Mouse (Mus musculus): ENCODE measurements around the gene Cyth3.
A peak's percentile ranks its signal among the peaks of the same experiment; 100 is the strongest.

Gene Cyth3

GRCm38 (mm10) chr5:143616116-143616515, 6.1 kb upstream of the Cyth3 start:
- no peak for DNase-seq (ENCODE audit: low spot score in 2 of 2)

- DNase-seq (ENCODE audit: low spot score in 2 of 2), result no peak
These were observed 5.5 kb upstream of the Cyth3 start for GRCm38 (mm10) chr5:143616657-143617329.

- no peak for DNase-seq (ENCODE audit: low spot score in 2 of 2)
These were observed 4.6 kb upstream of the Cyth3 start for GRCm38 (mm10) chr5:143617487-143618209.

- no peak for DNase-seq (ENCODE audit: low spot score in 2 of 2)
These were observed 3.7 kb upstream of the Cyth3 start for GRCm38 (mm10) chr5:143618585-143618984.

- DNase-seq (ENCODE audit: low spot score in 2 of 2), result no peak
These were observed 2.1 kb upstream of the Cyth3 start for GRCm38 (mm10) chr5:143620196-143620595.

GRCm38 (mm10) chr5:143620941-143621340, 1.3 kb upstream of the Cyth3 start:
- DNase-seq (ENCODE audit: low spot score in 2 of 2), result peak in 1 of 2 experiments; percentile 48

- DNase-seq (ENCODE audit: low spot score in 2 of 2), result peak in 1 of 2 experiments; percentile 24
These were observed 440 bp downstream of the Cyth3 start for GRCm38 (mm10) chr5:143622623-143623150.

GRCm38 (mm10) chr5:143623356-143624295, 1.4 kb downstream of the Cyth3 start:
- DNase-seq (ENCODE audit: low spot score in 2 of 2), result peak in 1 of 2 experiments; percentile 57

- DNase-seq (ENCODE audit: low spot score in 2 of 2), result no peak
These were observed 2.2 kb downstream of the Cyth3 start for GRCm38 (mm10) chr5:143624449-143624848.

GRCm38 (mm10) chr5:143625497-143625896, 3.2 kb downstream of the Cyth3 start:
- DNase-seq (ENCODE audit: low spot score in 2 of 2), result no peak

- no peak for DNase-seq (ENCODE audit: low spot score in 2 of 2)
These were observed 3.8 kb downstream of the Cyth3 start for GRCm38 (mm10) chr5:143625940-143626588.

GRCm38 (mm10) chr5:143627507-143627906, 5.3 kb downstream of the Cyth3 start:
- no peak for DNase-seq (ENCODE audit: low spot score in 2 of 2)

- DNase-seq (ENCODE audit: low spot score in 2 of 2), result no peak
These were observed 5.7 kb downstream of the Cyth3 start for GRCm38 (mm10) chr5:143627926-143628325.

- DNase-seq (ENCODE audit: low spot score in 2 of 2), result no peak
These were observed 7.4 kb downstream of the Cyth3 start for GRCm38 (mm10) chr5:143629686-143630085.

GRCm38 (mm10) chr5:143630214-143630613, 8.0 kb downstream of the Cyth3 start:
- no peak for DNase-seq (ENCODE audit: low spot score in 2 of 2)

- DNase-seq (ENCODE audit: low spot score in 2 of 2), result no peak
These were observed 8.5 kb downstream of the Cyth3 start for GRCm38 (mm10) chr5:143630738-143631137.

GRCm38 (mm10) chr5:143631559-143631958, 9.3 kb downstream of the Cyth3 start:
- no peak for DNase-seq (ENCODE audit: low spot score in 2 of 2)

- DNase-seq (ENCODE audit: low spot score in 2 of 2), result no peak
These were observed 10.7 kb downstream of the Cyth3 start for GRCm38 (mm10) chr5:143632674-143633557.

- DNase-seq (ENCODE audit: low spot score in 2 of 2), result no peak
These were observed 11.3 kb downstream of the Cyth3 start for GRCm38 (mm10) chr5:143633558-143633871.

- DNase-seq (ENCODE audit: low spot score in 2 of 2), result no peak
These were observed 11.6 kb downstream of the Cyth3 start for GRCm38 (mm10) chr5:143633877-143634276.

Data from left cerebral cortex, adult 9 months (tissue).